Mouse (Mus musculus) layer of hippocampus, adult 8-10 months (tissue): ENCODE data around the gene Ces2b. TPM values are rescaled to one million over a fixed set of nuclear protein-coding genes. Genes with fewer than 3 reads are reported as not detected.
"Not testable (repeated sequence)": the region's sequence is repeated elsewhere in the genome, so short reads cannot be mapped to it uniquely, and the experiment has no call there.

Source experiments
- DNase-seq, 2 experiments: peaks; one replicate each; pipeline ENCODE4 v3.0.0; 2022; ENCODE audit warnings: low spot score in 2 of 2
- total RNA-seq, 4 experiments: library from RNA; stranded (reverse); gene quantifications; 2 replicates each; pipeline ENCODE4 v1.2.4; 2022

The Ces2b gene
- total RNA-seq, result under 1 TPM in 1 of 4 experiments, not detected in 3; 0.21 TPM

DNA sequence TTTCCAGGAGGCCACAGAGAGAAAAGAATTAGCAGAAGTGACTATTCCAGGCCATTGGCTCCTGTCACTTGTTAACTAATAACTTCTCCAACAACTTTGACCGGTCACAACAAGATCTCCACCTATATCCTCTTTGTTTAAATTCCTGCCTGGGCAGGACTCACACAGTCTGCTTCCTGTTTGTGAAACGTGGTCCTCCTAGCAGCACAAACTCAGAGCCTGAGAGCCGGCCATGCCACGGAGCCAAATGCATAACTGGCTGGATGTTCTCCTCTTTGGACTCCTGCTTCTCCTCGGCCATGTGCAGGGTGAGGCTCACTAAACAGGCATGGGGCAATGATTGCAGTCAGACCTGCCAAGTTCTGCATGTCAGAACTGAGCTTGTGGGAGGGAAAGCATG, at the start of gene Ces2b:
TSS of gene Ces2b (plus strand) at position 133 of the 400 bp plus-strand sequence.
- no peak for DNase-seq

DNA sequence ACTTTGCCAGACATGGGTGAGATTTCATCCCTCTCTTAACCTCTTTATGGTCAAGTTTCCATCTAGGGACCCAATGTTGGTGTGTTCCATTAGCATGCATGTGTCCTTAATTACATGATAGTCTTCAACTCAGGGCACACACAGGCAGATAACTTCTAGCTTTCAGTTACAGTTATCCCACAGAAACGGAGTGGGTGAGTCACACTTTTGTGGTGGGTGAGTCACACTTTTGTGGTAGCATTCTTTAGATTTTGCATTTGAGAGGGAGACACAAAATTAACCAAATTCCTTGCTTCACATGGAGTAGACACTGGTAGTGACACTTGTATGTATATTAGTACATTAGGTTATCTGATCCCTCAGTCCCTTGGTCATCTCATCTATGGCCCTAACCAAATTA, 44.3 kb upstream of the Ces2b start:
- DNase-seq, result no peak

DNA sequence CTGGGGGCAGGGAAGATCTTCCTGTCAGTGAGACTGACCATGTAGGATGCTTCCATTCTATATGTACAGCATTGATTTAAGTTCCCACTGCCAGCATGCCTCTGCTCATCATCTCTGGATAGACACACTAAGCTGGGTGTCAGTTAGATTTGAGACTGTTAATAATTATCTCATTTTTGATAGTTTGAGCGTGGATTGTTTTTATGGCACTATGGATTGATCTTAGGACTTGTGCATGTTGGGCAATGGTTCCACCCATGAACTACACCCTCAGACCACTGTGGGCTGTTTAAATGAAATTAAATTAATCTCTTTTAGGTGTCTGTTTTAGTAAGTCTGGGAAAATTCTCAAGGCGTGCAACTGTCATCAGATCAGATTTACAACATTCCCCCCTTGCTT, 42.4 kb upstream of the Ces2b start:
- no peak for DNase-seq

DNA sequence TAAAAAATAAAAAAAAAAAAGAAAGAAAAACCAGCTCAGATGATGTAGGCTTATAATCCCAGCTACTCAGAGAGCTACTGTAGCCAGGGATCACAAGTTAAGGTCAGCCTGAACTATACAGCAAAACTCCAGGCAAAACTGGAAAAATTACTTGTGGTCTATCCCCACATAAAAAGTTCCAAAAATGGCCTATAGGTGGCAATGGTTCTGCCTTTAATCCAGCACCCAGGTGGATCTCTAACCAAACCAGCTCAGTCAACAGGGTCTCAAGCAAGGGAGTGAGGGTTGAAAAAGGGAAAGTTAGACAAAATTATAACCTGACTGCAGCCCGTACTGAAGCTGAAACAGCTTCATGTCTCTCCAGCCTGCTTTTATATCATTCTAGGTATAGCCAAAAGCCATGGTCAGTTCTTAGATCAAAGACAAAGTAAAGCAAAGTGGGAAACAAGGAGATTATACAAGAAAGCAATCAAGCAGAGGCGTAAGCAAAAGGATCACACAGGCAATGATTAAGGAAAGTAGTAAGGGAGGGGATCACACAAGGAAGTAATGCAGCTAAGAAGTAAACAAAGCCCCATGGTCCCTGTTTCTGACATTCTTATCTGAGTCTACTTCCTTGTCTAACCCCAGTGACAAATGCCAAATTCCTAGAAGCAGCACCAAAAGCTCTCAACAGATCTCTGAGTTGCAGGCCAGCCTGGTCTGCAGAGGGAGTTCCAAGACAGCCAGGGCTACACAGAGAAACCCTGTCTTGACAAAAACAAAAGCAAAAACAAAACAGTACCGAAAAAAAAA, 41.3 kb upstream of the Ces2b start:
- DNase-seq, result no peak

DNA sequence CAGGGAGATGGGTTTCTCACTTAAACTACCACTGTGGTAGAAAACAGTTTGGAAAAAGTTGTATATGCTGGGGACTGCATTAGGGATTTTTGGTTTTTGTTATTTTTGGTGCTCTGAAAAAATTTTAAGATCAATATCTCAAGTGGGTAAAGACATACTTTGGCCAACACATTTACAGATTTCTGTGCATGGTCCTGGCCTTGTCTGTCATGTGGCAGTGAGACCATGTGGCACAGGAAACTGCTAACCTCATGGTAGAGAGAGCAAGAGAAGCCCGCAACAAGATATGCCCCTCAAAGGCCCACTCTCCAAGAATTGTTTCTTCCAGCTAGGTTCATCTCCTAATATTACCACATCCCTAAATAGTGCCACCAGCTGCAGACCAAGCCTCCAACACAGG, 32.0 kb upstream of the Ces2b start:
- DNase-seq, result no peak

DNA sequence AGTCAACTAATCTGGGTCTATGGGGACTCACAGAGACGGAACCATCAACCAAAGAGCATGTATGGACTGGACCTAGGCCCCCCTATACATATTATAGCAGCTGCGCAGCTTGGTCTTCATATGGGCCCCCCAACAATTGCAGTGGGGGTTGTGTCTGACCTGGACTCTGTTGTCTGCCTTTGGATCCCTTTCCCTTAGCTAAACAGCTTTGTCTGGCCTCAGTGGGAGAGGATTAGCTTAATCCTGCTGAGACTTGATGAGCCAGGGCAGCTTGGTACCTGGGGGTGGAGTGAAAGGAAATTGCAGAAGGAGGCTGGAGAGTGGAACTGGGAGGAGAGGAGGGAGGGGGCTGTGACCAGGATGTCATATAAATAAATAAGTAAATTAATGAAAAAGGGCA, 25.2 kb upstream of the Ces2b start:
- no peak for DNase-seq

DNA sequence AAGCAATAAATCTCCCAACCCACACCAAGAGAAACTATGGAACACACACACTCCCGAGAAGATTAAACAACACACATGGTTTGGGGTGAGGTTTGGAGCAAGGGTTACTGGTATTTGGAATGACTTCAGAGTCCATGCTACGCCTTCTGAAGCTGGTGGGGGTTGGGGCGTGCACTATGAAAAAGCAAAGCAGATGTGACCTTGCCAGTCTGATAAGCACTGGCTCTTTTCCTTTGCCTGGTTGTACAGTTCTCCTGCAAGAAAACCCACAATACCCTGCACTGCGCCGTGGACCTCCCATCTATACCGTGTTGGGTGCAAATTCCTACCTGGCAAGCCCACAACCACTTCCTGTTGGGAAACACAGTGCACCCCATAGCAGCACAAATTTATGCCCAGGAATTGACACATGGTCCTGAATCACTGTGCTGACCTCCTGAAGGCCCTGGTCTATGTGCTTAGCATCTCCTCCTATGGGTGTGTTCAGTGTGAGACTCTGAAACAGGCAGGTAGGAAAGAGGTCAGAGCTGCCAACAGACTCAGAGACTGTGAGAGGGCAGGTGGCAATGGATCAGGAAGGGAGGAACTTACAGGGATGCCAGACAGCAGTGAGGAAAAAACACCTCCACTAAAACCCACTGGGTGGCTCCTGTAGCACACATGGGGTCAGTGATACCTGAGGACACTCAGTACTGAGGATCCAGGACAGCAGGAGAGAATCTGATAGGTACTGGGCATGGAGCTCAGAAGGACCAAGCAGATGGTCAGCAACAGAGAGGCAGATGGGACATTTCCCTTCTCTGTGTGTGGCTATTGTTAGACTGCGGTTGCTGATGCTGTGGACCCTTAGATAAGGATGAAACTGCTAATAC, 22.6 kb upstream of the Ces2b start:
- DNase-seq, result no peak

DNA sequence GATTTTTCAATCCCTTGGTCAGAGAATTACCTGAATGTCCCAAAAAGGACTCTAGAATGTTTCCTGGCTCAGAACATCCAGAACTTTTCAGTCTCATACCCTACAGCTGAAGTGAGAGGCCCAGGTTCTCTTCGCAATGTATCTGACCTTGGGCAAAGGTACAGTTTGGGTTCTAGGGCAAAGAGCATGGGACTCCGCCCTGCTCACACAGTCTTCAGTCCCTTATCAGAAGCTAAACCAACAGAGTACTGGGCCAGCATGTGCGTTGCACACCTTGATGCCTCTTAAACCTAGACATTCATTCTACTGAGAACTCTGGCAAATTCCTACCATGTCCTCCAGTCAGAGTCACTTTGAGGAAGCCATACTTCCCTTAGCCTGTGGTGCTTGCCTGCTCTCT, 21.9 kb upstream of the Ces2b start:
- no peak for DNase-seq

DNA sequence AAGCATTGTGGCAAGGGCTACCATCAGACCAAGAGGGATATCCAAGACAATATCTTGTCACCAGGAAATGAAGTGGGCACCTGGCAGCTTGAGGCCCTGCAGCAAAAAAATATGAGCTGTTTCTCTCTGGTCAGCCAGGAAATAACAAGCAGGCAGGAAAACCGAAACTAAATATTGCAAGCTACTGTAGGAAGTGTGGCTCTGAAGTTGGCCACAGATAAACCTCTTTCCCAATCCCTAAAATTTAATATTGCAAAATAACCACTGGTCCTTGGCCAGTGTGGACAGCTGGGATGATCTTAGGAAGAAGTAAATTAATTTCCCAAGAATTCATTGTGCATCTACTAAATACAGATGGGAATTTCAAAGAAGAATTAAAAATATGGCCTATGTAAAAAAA, 4.5 kb upstream of the Ces2b start:
- no peak for DNase-seq

DNA sequence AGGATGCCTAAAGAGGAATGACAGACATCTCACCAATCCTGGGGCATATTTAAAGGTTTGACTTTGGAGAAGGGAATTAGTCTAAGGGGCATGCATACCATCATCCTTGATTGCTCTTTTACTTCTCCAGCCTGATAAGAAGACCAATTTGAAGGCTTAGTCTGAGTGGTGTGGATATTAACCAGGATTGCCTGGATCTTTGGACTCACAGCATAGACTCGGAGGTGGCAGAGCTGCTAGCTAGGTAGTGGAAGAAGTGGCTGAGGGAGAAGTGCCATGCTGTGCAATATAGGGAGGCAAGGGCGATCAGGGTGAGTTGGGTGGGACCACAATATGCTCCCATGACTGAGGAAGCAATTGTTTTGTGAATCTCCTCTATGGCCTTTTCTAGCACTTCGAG, 3.2 kb upstream of the Ces2b start:
- DNase-seq, result no peak

DNA sequence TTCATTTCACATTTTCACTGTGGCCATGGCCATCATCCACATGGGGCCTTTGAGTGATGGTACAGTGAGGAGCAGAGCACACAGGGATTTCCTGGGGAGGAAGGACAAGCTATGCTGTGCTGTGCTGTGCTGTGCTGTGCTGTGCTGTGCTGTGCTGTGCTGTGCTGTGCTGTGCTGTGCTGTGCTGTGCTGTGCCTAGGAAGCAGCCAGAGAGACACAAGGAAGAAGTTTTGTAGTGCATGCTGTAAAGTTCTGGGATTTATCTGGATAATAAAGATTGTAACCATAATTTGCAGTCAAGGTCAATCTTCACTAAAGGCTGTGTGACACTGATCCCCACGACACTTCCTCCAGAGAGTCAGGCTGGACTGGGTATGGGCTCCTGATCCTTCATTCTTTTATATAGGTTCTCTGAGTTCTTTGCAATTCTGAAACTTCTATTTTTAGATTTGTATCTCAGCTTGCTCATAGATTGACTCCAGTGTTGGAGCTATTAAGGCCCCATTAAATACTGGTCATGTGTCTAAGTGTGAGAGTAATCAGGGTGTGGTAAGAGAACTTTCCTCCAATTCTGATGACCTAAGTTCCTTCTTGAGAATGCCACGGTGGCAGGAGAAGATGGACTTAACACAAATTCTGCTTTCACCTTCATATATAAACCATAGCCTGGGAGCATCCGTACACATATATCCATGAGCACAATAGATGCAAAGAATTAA, 10.1 kb downstream of the Ces2b start:
- DNase-seq, result no peak

DNA sequence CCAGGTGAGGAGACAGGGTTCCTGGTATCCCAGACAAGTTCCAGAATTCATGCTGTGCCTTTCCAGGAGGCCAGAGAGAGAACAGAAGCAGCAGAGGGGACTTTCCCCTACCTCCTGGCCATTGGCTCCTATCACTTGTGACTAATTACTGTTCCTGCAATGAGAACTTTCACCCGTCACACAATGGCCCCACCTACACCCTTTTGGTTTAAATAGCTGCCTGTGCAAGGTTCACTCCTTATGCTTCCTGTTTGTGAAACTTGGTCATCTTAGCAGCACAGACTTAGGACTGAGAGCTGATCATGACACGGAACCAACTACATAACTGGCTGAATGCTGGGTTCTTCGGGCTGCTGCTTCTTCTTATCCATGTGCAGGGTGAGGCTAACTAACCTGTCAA, 15.5 kb downstream of the Ces2b start, which contains the start of gene Ces2c:
TSS of gene Ces2c (plus strand) at position 238 of the 400 bp plus-strand sequence.
- no peak for DNase-seq

DNA sequence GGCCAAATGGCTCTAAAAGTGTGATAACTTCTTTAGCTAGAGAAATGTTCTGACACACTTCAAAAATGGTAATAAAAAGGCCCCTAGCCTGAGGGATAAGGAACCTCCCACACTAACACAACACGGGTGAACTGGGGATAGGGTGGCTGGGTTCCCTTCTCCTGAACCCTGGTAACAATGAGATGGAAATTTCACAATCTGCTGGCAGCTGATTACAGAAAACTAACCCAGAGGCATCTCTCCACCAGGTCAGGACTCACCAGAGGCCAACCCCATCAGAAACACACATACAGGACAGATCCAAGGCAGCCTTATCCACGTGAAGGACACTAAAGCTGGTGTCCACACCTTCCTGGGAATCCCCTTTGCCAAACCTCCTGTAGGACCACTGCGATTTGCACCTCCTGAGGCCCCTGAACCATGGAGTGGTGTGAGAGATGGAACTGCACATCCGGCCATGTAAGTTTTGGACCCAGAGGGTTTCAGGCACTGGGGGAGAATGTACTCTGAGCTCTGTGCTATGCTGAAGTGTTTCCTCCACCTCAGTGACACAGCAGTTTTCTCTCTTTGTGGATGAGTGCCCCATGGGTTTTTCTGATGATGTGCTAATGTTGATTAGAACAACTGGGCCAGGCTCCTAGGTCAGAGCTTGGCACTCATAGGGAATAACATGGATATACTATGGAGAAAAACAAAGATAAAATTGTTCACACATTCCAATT, 16.5 kb downstream of the Ces2b start:
- no peak for DNase-seq

DNA sequence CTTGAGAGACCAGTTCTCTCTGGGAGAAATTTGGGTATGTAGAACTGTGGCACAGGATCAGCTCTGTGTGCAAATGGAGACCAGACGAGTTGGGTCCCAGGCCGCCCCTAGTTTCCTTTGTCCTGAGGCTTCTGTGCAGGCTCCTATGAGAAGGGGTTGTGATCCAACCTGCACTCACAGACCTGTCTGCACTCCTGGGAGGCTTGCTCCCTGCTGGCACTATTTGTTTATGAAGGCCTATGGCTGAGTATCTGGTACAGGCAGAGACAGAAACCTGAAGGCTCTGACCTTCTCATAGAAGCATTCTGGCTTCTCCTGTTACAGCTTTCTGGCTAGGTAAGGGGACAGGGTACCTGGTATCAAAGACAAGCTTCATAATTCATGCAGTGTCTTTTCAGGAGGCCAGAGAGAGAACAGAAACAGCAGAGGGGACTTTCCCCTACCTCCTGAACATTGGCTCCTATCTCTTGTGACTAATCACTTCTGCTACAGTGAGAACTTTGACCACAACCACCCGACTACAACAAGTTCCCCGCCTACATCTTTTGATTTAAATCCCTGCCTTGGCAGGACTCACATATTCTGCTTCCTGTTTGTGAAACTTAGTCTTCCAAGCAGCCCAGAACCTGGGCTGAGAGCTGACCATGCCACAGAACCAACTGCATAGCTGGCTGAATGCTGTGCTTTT, 35.6 kb downstream of the Ces2b start:
- DNase-seq, result not testable (repeated sequence)

DNA sequence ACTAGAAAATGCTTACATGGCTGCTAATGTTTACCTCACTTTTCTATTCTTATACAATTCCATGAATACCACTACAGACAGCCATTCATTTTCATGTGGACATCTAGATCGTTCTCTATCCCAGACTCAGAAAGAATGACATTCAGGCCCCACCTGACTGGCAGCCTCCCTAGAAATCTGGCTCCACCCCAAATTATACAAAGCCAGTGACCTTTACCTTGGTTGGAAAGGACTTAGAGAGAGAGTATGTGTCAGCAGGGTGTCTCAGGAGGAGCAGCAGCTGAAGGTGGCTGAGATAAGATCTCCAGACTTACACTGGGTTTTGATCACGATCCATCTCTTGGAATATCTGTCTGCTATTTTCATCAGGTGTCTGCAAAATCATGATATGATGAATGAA, 37.5 kb downstream of the Ces2b start:
- DNase-seq, result not testable (repeated sequence)

DNA sequence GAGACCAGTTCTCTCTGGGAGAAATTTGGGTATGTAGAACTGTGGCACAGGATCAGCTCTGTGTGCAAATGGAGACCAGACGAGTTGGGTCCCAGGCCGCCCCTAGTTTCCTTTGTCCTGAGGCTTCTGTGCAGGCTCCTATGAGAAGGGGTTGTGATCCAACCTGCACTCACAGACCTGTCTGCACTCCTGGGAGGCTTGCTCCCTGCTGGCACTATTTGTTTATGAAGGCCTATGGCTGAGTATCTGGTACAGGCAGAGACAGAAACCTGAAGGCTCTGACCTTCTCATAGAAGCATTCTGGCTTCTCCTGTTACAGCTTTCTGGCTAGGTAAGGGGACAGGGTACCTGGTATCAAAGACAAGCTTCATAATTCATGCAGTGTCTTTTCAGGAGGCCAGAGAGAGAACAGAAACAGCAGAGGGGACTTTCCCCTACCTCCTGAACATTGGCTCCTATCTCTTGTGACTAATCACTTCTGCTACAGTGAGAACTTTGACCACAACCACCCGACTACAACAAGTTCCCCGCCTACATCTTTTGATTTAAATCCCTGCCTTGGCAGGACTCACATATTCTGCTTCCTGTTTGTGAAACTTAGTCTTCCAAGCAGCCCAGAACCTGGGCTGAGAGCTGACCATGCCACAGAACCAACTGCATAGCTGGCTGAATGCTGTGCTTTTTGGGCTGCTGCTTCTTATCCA, 55.0 kb downstream of the Ces2b start:
- DNase-seq, result not testable (repeated sequence)
